In genomic region chr13:43615194-43615576, GRCm38 (mm10) we compare ENCODE assay signal across 8 mouse cellular contexts. TPM values are rescaled to one million over a fixed set of nuclear protein-coding genes. Genes with fewer than 3 reads are reported as not detected.
DNase-seq lines count a peak whose midpoint lies in the region; ATAC-seq and TF ChIP-seq lines count a peak whose summit lies in the region.

No protein-coding gene starts in this region.

- no peak for DNase-seq in gastrocnemius, adult 2 months
- DNase-seq in gastrocnemius, adult 18-20 months (ENCODE audit: low spot score), result no peak
- DNase-seq in ES-E14 (ENCODE audit: low read depth, low spot score), result no peak
- no peak for DNase-seq in midbrain, embryonic 14.5 days
- DNase-seq in layer of hippocampus, postnatal 36 days, result no peak
- DNase-seq in urinary bladder, adult 2 months (ENCODE audit: low spot score), result no peak
- DNase-seq in layer of hippocampus, postnatal 14 days (ENCODE audit: low spot score in 2 of 2), result no peak

- H3K4me1 ChIP-seq in ES-E14 (ENCODE audit: control insufficient read depth in 2 of 2, insufficient read depth in 2 of 2, low read length in 2 of 2, poor library complexity in 1 of 2), result peaks cover 0 to 8% of the 10 kb centered on the region in 2 experiments; a peak in 1 of 4 replicates
- peaks cover 37% of the 10 kb centered on the region for H3K4me1 ChIP-seq in hindbrain, embryonic 13.5 days (replicated peaks)
- peaks cover 19% of the 10 kb centered on the region for H3K4me1 ChIP-seq in midbrain, embryonic 14.5 days (ENCODE audit: control insufficient read depth, insufficient read depth, low read length)

- peak overlapping the region; percentile 74 for H3K4me3 ChIP-seq in gastrocnemius, adult 2 months
- H3K4me3 ChIP-seq in ES-E14 (ENCODE audit: insufficient read depth in 1 of 2, low read depth in 1 of 2, low read length in 2 of 2, poor library complexity in 1 of 2, severe bottlenecking in 1 of 2), result peak overlapping the region in 1 of 2 experiments; percentile 64; a peak in 2 of 4 replicates
- H3K4me3 ChIP-seq in hindbrain, embryonic 13.5 days, result peak overlapping the region; percentile 77
- H3K4me3 ChIP-seq in midbrain, embryonic 14.5 days (replicated peaks; ENCODE audit: low read depth, low read length), result peak overlapping the region; percentile 74

- peak overlapping the region; percentile 70 for H3K4me2 ChIP-seq in hindbrain, embryonic 13.5 days
- H3K4me2 ChIP-seq in midbrain, embryonic 14.5 days (ENCODE audit: low read length), result peak overlapping the region; percentile 70

- ATAC-seq in hindbrain, embryonic 13.5 days (ENCODE audit: low FRiP score), result peak; percentile 58
- ATAC-seq in midbrain, embryonic 14.5 days (ENCODE audit: low FRiP score, low TSS enrichment), result no peak

- 13% methylated on average over 9 of the region's 9 CpGs for WGBS in hindbrain, embryonic 13.5 days
- WGBS in midbrain, embryonic 14.5 days, result 15% methylated on average over 9 of the region's 9 CpGs

- no peak for TF ChIP-seq CTCF in gastrocnemius, adult 2 months (IDR thresholded peaks at IDR 0.05)

- no peaks in the 10 kb centered on the region for H3K36me3 ChIP-seq in ES-E14 (ENCODE audit: control insufficient read depth, insufficient read depth, low read length, poor library complexity, severe bottlenecking)
- H3K36me3 ChIP-seq in hindbrain, embryonic 13.5 days, result no peaks in the 10 kb centered on the region
- no peaks in the 10 kb centered on the region for H3K36me3 ChIP-seq in midbrain, embryonic 14.5 days (ENCODE audit: control insufficient read depth, insufficient read depth, low read length)

- no peak overlapping the region for H3K9ac ChIP-seq in ES-E14 (ENCODE audit: insufficient read depth, low read depth, low read length, poor library complexity, severe bottlenecking)
- H3K9ac ChIP-seq in hindbrain, embryonic 13.5 days, result peak overlapping the region; percentile 89
- H3K9ac ChIP-seq in midbrain, embryonic 14.5 days (replicated peaks; ENCODE audit: low read length), result peak overlapping the region; percentile 83

- peak overlapping the region; percentile 13 for H3K27ac ChIP-seq in gastrocnemius, adult 2 months
- 0 out of 2 replicates have a peak overlapping the region, but pooled peaks have one; percentile 25 for H3K27ac ChIP-seq in ES-E14 (ENCODE audit: insufficient read depth, low read depth, low read length, poor library complexity, severe bottlenecking)
- H3K27ac ChIP-seq in hindbrain, embryonic 13.5 days, result peak overlapping the region; percentile 88
- peak overlapping the region; percentile 84 for H3K27ac ChIP-seq in midbrain, embryonic 14.5 days (replicated peaks; ENCODE audit: low read depth, low read length)

- in situ Hi-C loops in ES-E14 (cut with MboI; ENCODE audit: low sequenced_read_pairs in 2 of 2, unreplicated experiment in 2 of 2), result no loop called here

- H3K9me3 ChIP-seq in ES-E14 (ENCODE audit: control insufficient read depth, insufficient read depth, low read depth, low read length), result no peaks in the 10 kb centered on the region
- H3K9me3 ChIP-seq in hindbrain, embryonic 13.5 days, result no peaks in the 10 kb centered on the region
- H3K9me3 ChIP-seq in midbrain, embryonic 14.5 days (ENCODE audit: control insufficient read depth, low read length), result no peaks in the 10 kb centered on the region

- no peaks in the 10 kb centered on the region for H3K27me3 ChIP-seq in hindbrain, embryonic 13.5 days
- no peaks in the 10 kb centered on the region for H3K27me3 ChIP-seq in midbrain, embryonic 14.5 days (ENCODE audit: control insufficient read depth, insufficient read depth, low read length)

- intact Hi-C loops in gastrocnemius, adult 2 months (cut with DNase I), result no loop called here

TF ChIP-seq in ES-E14, 5 proteins besides CTCF, POLR2A, EP300 and RAD21:
- TF ChIP-seq HCFC1 (IDR thresholded peaks at IDR 0.05; ENCODE audit: borderline replicate concordance, insufficient read depth, low read length) (no peak), MAFK (IDR thresholded peaks at IDR 0.05; ENCODE audit: insufficient read depth, low read depth, low read length) (no peak)
TF ChIP-seq in ES-E14: peak in this region for 0.

RNA-seq across cellular contexts. Expression of gene Rnf182, which starts 0.3 kb away (rescaled TPM):
- total RNA-seq in gastrocnemius, adult 2 months (2021), result under 1 TPM in 1 of 2 experiments, not detected in 1; 0.08 TPM
- total RNA-seq in gastrocnemius, adult 18-20 months (2021), result not detected
- total RNA-seq in ES-E14 (2012; rRNA removed), result 0.05 and 0.22 TPM in 2 replicates
- 34.0 and 36.1 TPM in 2 replicates for polyA plus RNA-seq in hindbrain, embryonic 13.5 days (2015; fragmentation: Nextera tagmentation; extraction: Ambion mirVana)
- polyA plus RNA-seq in midbrain, embryonic 14.5 days (2014; fragmentation: Nextera tagmentation; extraction: Ambion mirVana), result 32.7 and 38.0 TPM in 2 replicates
- total RNA-seq in layer of hippocampus, postnatal 36 days (2021), result 10 to 100 TPM; 35.1 to 39.8 TPM
- polyA plus RNA-seq in urinary bladder, adult 2 months (2012; rRNA removed), result 0.60 and 0.83 TPM in 2 replicates
- total RNA-seq in layer of hippocampus, postnatal 14 days (2021), result 10 to 100 TPM; 37.3 to 41.8 TPM

RNA-seq across cellular contexts. Expression of gene Mcur1, which starts 55.2 kb away (rescaled TPM):
- total RNA-seq in gastrocnemius, adult 2 months (2021), result 10 to 100 TPM; 30.4 to 36.1 TPM
- total RNA-seq in gastrocnemius, adult 18-20 months (2021), result 10 to 100 TPM; 30.3 to 31.7 TPM
- 2.0 and 2.5 TPM in 2 replicates for total RNA-seq in ES-E14 (2012; rRNA removed)
- 7.9 and 8.4 TPM in 2 replicates for polyA plus RNA-seq in hindbrain, embryonic 13.5 days (2015; fragmentation: Nextera tagmentation; extraction: Ambion mirVana)
- 6.6 and 10.8 TPM in 2 replicates for polyA plus RNA-seq in midbrain, embryonic 14.5 days (2014; fragmentation: Nextera tagmentation; extraction: Ambion mirVana)
- total RNA-seq in layer of hippocampus, postnatal 36 days (2021), result 10 to 100 TPM; 20.3 to 21.1 TPM
- 15.7 and 18.1 TPM in 2 replicates for polyA plus RNA-seq in urinary bladder, adult 2 months (2012; rRNA removed)
- total RNA-seq in layer of hippocampus, postnatal 14 days (2021), result 10 to 100 TPM; 22.7 to 23.4 TPM

Comparison
In these comparisons a context has a peak if more than half of its experiments do, and no peak if none do; other contexts are left out.
1. H3K27ac ChIP-seq: peak in every context shown above with its lines; median percentile 88 in hindbrain, embryonic 13.5 days; 84 in midbrain, embryonic 14.5 days; 25 in ES-E14; 13 in gastrocnemius, adult 2 months.
2. RNA of gene Rnf182, which starts 0.3 kb away (total RNA-seq): 37.3 to 41.8 TPM in layer of hippocampus, postnatal 14 days and 35.1 to 39.8 TPM in layer of hippocampus, postnatal 36 days; 0.05 to 0.22 TPM in ES-E14, 0.08 TPM in gastrocnemius, adult 2 months and not detected in gastrocnemius, adult 18-20 months; every median in the first group is over 10 times any median in the second.